Mouse (Mus musculus) myocyte (in vitro differentiated cells): Measurements from ENCODE around the gene Irf9.

ENCODE experiments used
- E2F4 ChIP-seq: IDR thresholded peaks from one replicate; pipeline ENCODE4 v1.6.1; 2011; ENCODE audit warnings: mild to moderate bottlenecking, control low read depth, moderate library complexity; ENCODE audit not compliant: insufficient read depth
- MAX ChIP-seq: IDR thresholded peaks from one replicate; pipeline ENCODE4 v1.6.1; 2011; ENCODE audit warnings: low read depth, mild to moderate bottlenecking, control low read depth
- MYOD1 ChIP-seq, 3 experiments: IDR thresholded peaks; one replicate each; pipeline ENCODE4 v1.6.1; 2011; ENCODE audit warnings: control low read depth in 2 of 3, low read depth in 2 of 3, mild to moderate bottlenecking in 2 of 3, moderate library complexity in 1 of 3; ENCODE audit not compliant: insufficient read length in 2 of 3, control insufficient read depth in 1 of 3
- MYOG ChIP-seq, 3 experiments: IDR thresholded peaks; one replicate each; pipeline ENCODE4 v1.6.1; 2011; ENCODE audit warnings: control low read depth in 2 of 3, low read depth in 2 of 3, mild to moderate bottlenecking in 2 of 3; ENCODE audit not compliant: insufficient read length in 2 of 3, control insufficient read depth in 1 of 3, insufficient read depth in 1 of 3
- POLR2A ChIP-seq: IDR thresholded peaks from one replicate; pipeline ENCODE4 v1.6.1; 2011; ENCODE audit warnings: low read depth, mild to moderate bottlenecking, control low read depth, moderate library complexity; ENCODE audit not compliant: insufficient read length
- POLR2AphosphoS2 ChIP-seq: IDR thresholded peaks from one replicate; pipeline ENCODE4 v1.6.1; 2011; ENCODE audit warnings: low read depth, control low read depth; ENCODE audit not compliant: insufficient read length
- SRF ChIP-seq: IDR thresholded peaks from one replicate; pipeline ENCODE4 v1.6.1; 2011; ENCODE audit warnings: low read depth; ENCODE audit not compliant: control insufficient read depth, insufficient read length
- TCF12 ChIP-seq: IDR thresholded peaks from one replicate; pipeline ENCODE4 v1.6.1; 2011; ENCODE audit warnings: mild to moderate bottlenecking, control low read depth; ENCODE audit not compliant: poor library complexity, insufficient read depth, severe bottlenecking
- TCF3 ChIP-seq: IDR thresholded peaks from one replicate; pipeline ENCODE4 v1.6.1; 2011; ENCODE audit warnings: low read depth, control low read depth; ENCODE audit not compliant: insufficient read length
- USF1 ChIP-seq: IDR thresholded peaks from one replicate; pipeline ENCODE4 v1.6.1; 2011; ENCODE audit warnings: low read depth, mild to moderate bottlenecking, control low read depth, moderate library complexity

DNA sequence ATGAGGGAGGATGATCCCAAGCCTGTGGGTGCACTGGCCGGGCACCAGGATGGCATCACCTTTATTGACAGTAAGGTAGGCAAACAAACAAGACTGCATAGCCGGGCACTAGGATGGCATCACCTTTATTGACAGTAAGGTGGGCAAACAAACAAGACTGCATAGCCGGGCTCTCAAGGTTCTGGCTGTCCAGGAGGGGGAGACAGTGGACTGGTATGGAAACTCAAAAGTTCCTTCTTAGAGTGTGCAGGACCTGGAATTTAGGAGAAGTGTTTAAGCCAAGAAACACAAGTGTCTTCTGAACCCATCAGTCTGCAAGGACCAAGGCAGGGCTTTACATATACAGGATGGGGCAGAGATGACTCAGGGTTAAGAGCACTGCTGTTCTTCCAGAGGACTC, 37.6 kb upstream of the Irf9 start:
- TF ChIP-seq POLR2AphosphoS2, result no peak
- no peak for TF ChIP-seq MYOG (IDR thresholded peaks at IDR 0.05; ENCODE audit: control insufficient read depth in 1 of 3, insufficient read depth in 1 of 3, insufficient read length in 2 of 3, low read depth in 2 of 3)
- no peak for TF ChIP-seq USF1
- TF ChIP-seq POLR2A, result no peak
- no peak for TF ChIP-seq E2F4
- TF ChIP-seq SRF, result no peak
- TF ChIP-seq MYOD1 (IDR thresholded peaks at IDR 0.05; ENCODE audit: control insufficient read depth in 1 of 3, insufficient read length in 2 of 3, low read depth in 2 of 3), result no peak
- TF ChIP-seq MAX, result no peak
- TF ChIP-seq TCF12, result no peak
- no peak for TF ChIP-seq TCF3
